ENCODE assay signal across 8 mouse cellular contexts in the genomic region with DNA sequence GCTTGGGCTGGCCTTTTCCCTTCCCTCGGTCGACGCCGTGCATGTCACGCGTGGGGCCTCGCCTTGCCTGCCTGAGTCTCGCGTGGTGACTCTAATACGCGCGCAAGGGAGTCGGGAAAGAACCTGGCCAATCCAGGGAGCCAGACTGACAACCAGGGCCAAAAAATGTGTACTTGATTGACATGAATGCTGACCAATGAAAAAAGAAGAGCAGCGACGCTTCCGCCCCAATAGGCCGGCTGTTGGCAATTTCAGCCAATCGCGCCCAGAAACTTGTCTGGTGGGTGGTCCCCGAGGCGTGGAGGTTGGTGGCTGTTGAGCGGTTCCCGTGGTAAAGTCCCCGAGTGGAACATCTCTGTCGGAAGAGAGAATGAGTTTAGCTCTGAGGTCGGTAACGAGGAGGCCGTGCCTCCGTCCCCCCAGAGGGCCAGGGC. TPM values are rescaled to one million over a fixed set of nuclear protein-coding genes. Genes with fewer than 3 reads are reported as not detected.
A peak's percentile ranks its signal among the peaks of the same experiment; 100 is the strongest.
DNase-seq lines count a peak whose midpoint lies in the region; ATAC-seq and TF ChIP-seq lines count a peak whose summit lies in the region.

A gene (plus strand): TSS at position 107 of the 434 bp plus-strand sequence.

- under 1% methylated on average over 29 of the region's 29 CpGs for WGBS in hindbrain, embryonic 12.5 days
- 1% methylated on average over 29 of the region's 29 CpGs for WGBS in lung, postnatal 0 days

- H3K9ac ChIP-seq in hindbrain, embryonic 12.5 days, result peak within 1 kb of the TSS; percentile 89
- peak within 1 kb of the TSS; percentile 46 for H3K9ac ChIP-seq in lung, postnatal 0 days (replicated peaks; ENCODE audit: low read depth)

- peak within 1 kb of the TSS; percentile 74 for H3K4me2 ChIP-seq in hindbrain, embryonic 12.5 days (replicated peaks)
- H3K4me2 ChIP-seq in lung, postnatal 0 days (replicated peaks; ENCODE audit: low read depth, low read length), result peak within 1 kb of the TSS; percentile 58

- peak; percentile 96 for ATAC-seq in hindbrain, embryonic 12.5 days (ENCODE audit: low FRiP score)
- peak; percentile 90 for ATAC-seq in lung, postnatal 0 days

- peaks cover 22% of the 10 kb centered on the region for H3K4me1 ChIP-seq in hindbrain, embryonic 12.5 days
- 0 out of 2 replicates have a peak, but pooled peaks cover 2% of the 10 kb centered on the region for H3K4me1 ChIP-seq in lung, postnatal 0 days (ENCODE audit: insufficient read depth, low read depth, low read length)

- peak within 1 kb of the TSS; percentile 99 for H3K27ac ChIP-seq in hindbrain, embryonic 12.5 days
- peak within 1 kb of the TSS; percentile 98 for H3K27ac ChIP-seq in lung, postnatal 0 days (ENCODE audit: low read length)

- TF ChIP-seq EP300 in lung, postnatal 0 days (IDR thresholded peaks at IDR 0.05), result no peak

- no peaks in the 10 kb centered on the region for H3K9me3 ChIP-seq in hindbrain, embryonic 12.5 days (replicated peaks)
- no peaks in the 10 kb centered on the region for H3K9me3 ChIP-seq in lung, postnatal 0 days (ENCODE audit: low read length)

- peaks cover 7% of the 10 kb centered on the region for H3K36me3 ChIP-seq in hindbrain, embryonic 12.5 days
- peaks cover 4% of the 10 kb centered on the region; the same call in 1 of the 2 replicates for H3K36me3 ChIP-seq in lung, postnatal 0 days (ENCODE audit: insufficient read depth, low read length)

- H3K27me3 ChIP-seq in hindbrain, embryonic 12.5 days, result no peaks in the 10 kb centered on the region
- H3K27me3 ChIP-seq in lung, postnatal 0 days (replicated peaks; ENCODE audit: insufficient read depth, low read length), result no peaks in the 10 kb centered on the region

- TF ChIP-seq CTCF in lung, postnatal 0 days (IDR thresholded peaks at IDR 0.05), result no peak

- peak; percentile 93 for DNase-seq in T-cell, adult 2 months (ENCODE audit: low spot score)
- peak; percentile 93 to 95 for DNase-seq in cerebellum, postnatal 14 days
- peak; percentile 91 to 92 for DNase-seq in frontal cortex, postnatal 10 days (ENCODE audit: low spot score in 2 of 2)
- DNase-seq in layer of hippocampus, postnatal 10 days (ENCODE audit: low spot score in 2 of 2), result peak; percentile 91 to 94
- peak; percentile 97 for DNase-seq in lung, postnatal 0 days (ENCODE audit: low spot score)
- peak; percentile 87 for DNase-seq in ovary, postnatal 36 days (ENCODE audit: low spot score)
- peak; percentile 91 for DNase-seq in thymus, postnatal 25 days

- peak within 1 kb of the TSS; percentile 80 for H3K4me3 ChIP-seq in hindbrain, embryonic 12.5 days
- peak within 1 kb of the TSS; percentile 76 for H3K4me3 ChIP-seq in lung, postnatal 0 days (ENCODE audit: low read depth, low read length)

RNA-seq across cellular contexts. Expression of the gene that starts here (rescaled TPM):
- 228 and 245 TPM in 2 replicates for polyA plus RNA-seq in hindbrain, embryonic 12.5 days (2016; fragmentation: Nextera tagmentation; extraction: Ambion mirVana)
- total RNA-seq in layer of hippocampus, postnatal 10 days (2021), result 100 to 1,000 TPM; 153 to 156 TPM
- 184 and 185 TPM in 2 replicates for polyA plus RNA-seq in lung, postnatal 0 days (2015; fragmentation: Nextera tagmentation; extraction: Ambion mirVana)

Comparison
In these comparisons a context has a peak if more than half of its experiments do, and no peak if none do; other contexts are left out.
1. Peak in every context shown above with its lines: DNase-seq, ATAC-seq, H3K4me3 ChIP-seq and H3K27ac ChIP-seq.